Mouse (Mus musculus) bone marrow macrophage, adult 2 months (primary cell): Measurements from ENCODE around the gene Fgfr2.

Experiments
- CTCF ChIP-seq: IDR thresholded peaks from 2 replicates; pipeline ENCODE4 v1.5.1; 2012; ENCODE audit warnings: low read depth, mild to moderate bottlenecking, low read length, moderate library complexity
- POLR2A ChIP-seq: IDR thresholded peaks from 2 replicates; pipeline ENCODE4 v1.6.1; 2012; ENCODE audit warnings: mild to moderate bottlenecking, low read depth, low read length, borderline replicate concordance

DNA sequence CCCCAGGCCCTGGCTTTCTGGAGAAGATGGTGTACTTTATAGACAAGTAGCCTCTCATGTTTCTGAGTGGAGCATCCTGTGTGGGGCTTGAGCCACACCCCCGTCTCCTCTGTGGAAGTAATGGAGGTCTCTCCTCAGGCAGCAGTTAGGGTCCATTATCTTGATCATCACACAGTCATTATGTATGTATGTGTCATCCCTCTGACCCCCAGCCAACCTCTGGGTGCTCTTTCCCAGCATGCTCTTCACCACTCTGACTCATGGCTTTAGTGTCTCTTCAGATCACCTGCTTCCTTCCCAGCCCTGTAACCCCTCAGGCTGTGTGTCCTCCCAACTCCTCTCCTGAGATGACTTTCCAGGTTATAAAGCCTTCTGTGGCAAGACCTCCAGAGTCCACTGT is 481.5 kb downstream of the Fgfr2 start:
- TF ChIP-seq POLR2A (no peak), CTCF (no peak)
